Mouse (Mus musculus) thymus, postnatal 0 days (tissue): Measurements from ENCODE around the gene Ppp1r12b. TPM values are rescaled to one million over a fixed set of nuclear protein-coding genes. Genes with fewer than 3 reads are reported as not detected.

ENCODE experiments used
- DNase-seq: peaks from one replicate; pipeline ENCODE4 v3.0.0-alpha.2; 2015; ENCODE audit warnings: low spot score
- polyA plus RNA-seq: library from polyadenylated mRNA; unstranded; fragments of >200 nt; fragmentation: Nextera tagmentation; extraction: Ambion mirVana; gene quantifications from 2 replicates; pipeline ENCODE4 v1.2.1, GENCODE M21; 2015

Gene Ppp1r12b
- polyA plus RNA-seq, 1 experiment from 2014 or later: 7.0 TPM

- no peak for DNase-seq
Measured at GRCm38 (mm10) chr1:134940863-134941262, 14.9 kb downstream of the Ppp1r12b start.

GRCm38 (mm10) chr1:134938233-134938632, 17.5 kb downstream of the Ppp1r12b start:
- no peak for DNase-seq

GRCm38 (mm10) chr1:134936335-134936734, 19.4 kb downstream of the Ppp1r12b start:
- no peak for DNase-seq

GRCm38 (mm10) chr1:134932431-134932830, 23.3 kb downstream of the Ppp1r12b start:
- DNase-seq: no peak

- no peak for DNase-seq
Measured at GRCm38 (mm10) chr1:134919010-134919409, 36.7 kb downstream of the Ppp1r12b start.

GRCm38 (mm10) chr1:134915421-134915820, 40.3 kb downstream of the Ppp1r12b start:
- DNase-seq: no peak

- no peak for DNase-seq
Measured at GRCm38 (mm10) chr1:134913535-134913934, 42.2 kb downstream of the Ppp1r12b start.

- no peak for DNase-seq
Measured at GRCm38 (mm10) chr1:134911892-134912291, 43.9 kb downstream of the Ppp1r12b start.

GRCm38 (mm10) chr1:134910037-134910436, 45.7 kb downstream of the Ppp1r12b start:
- no peak for DNase-seq

- no peak for DNase-seq
Measured at GRCm38 (mm10) chr1:134909442-134909841, 46.3 kb downstream of the Ppp1r12b start.

- DNase-seq: no peak
Measured at GRCm38 (mm10) chr1:134902051-134902619, 53.6 kb downstream of the Ppp1r12b start.

GRCm38 (mm10) chr1:134896008-134896407, 59.7 kb downstream of the Ppp1r12b start:
- no peak for DNase-seq

- DNase-seq: no peak
Measured at GRCm38 (mm10) chr1:134894803-134895202, 60.9 kb downstream of the Ppp1r12b start.

GRCm38 (mm10) chr1:134891916-134892315, 63.8 kb downstream of the Ppp1r12b start:
- DNase-seq: no peak

GRCm38 (mm10) chr1:134889629-134890028, 66.1 kb downstream of the Ppp1r12b start:
- no peak for DNase-seq

- DNase-seq: no peak
Measured at GRCm38 (mm10) chr1:134875800-134876199, 79.9 kb downstream of the Ppp1r12b start.

- no peak for DNase-seq
Measured at GRCm38 (mm10) chr1:134872678-134873077, 83.1 kb downstream of the Ppp1r12b start.

GRCm38 (mm10) chr1:134866426-134866825, 89.3 kb downstream of the Ppp1r12b start:
- no peak for DNase-seq

- DNase-seq: peak; percentile 53
Measured at GRCm38 (mm10) chr1:134865552-134865951, 90.2 kb downstream of the Ppp1r12b start.

GRCm38 (mm10) chr1:134860538-134860937, 95.2 kb downstream of the Ppp1r12b start:
- no peak for DNase-seq

- no peak for DNase-seq
Measured at GRCm38 (mm10) chr1:134858344-134859053, 97.2 kb downstream of the Ppp1r12b start.

GRCm38 (mm10) chr1:134854325-134854982, 101.3 kb downstream of the Ppp1r12b start:
- peak; percentile 73 for DNase-seq

- no peak for DNase-seq
Measured at GRCm38 (mm10) chr1:134852797-134853196, 102.9 kb downstream of the Ppp1r12b start.
